Mouse (Mus musculus) embryonic fibroblast, embryonic 13.5 days (primary cell): ENCODE results near the gene Arl4d.
"Not testable (repeated sequence)": the region's sequence is repeated elsewhere in the genome, so short reads cannot be mapped to it uniquely, and the experiment has no call there.

Source experiments
- CTCF ChIP-seq: IDR thresholded peaks from 2 replicates; pipeline ENCODE4 v1.5.1; 2011; ENCODE audit warnings: mild to moderate bottlenecking, control low read depth, low read length, moderate library complexity, borderline replicate concordance; ENCODE audit not compliant: insufficient read depth
- POLR2A ChIP-seq: IDR thresholded peaks from 2 replicates; pipeline ENCODE4 v1.6.1; 2011; ENCODE audit warnings: low read depth, mild to moderate bottlenecking, control low read depth, low read length, moderate library complexity

DNA sequence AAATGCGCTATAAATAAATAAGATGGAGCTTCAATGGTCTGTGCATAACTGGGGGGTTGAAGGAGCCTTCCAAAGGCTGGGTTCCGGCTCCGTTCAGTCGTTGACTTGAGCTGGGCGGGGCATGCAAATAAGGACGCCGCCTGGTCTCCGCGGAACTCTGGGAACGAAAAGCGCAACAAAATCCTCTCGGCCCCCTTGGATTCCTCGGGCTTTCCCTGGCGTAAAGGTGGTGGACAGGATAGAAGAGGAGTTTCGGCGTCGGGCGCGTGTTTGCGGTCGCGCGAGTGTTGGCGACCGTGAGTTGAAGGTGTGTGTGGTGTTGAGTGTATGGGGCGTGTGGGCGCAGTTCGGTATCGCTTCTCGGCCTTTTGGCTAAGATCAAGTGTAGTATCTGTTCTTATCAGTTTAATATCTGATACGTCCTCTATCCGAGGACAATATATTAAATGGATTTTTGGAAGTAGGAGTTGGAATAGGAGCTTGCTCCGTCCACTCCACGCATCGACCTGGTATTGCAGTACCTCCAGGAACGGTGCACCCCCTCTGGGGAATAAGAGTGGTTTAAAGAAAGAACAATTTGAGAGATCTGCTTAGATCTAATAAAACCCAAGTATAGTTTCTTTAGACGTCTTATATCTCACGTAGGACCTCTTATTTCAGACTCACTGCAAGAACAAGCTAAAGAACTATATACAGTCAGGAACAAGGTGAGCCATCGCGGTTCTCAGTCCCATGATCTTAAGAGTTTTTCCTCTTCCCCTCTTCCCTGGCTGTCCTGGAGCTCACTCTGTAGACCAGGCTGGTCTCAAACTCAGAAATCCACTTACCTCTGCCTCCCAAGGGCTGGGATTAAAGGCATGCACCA, 7.2 kb upstream of the Arl4d start:
- not testable (repeated sequence) for TF ChIP-seq CTCF
- peak; percentile 94 for TF ChIP-seq POLR2A
